Mouse (Mus musculus) cerebellum, adult 18-20 months (tissue): ENCODE data around the gene Ttll2.
"Not testable (repeated sequence)": the region's sequence is repeated elsewhere in the genome, so short reads cannot be mapped to it uniquely, and the experiment has no call there.

ENCODE experiments used
- DNase-seq, 2 experiments: peaks; one replicate each; pipeline ENCODE4 v3.0.0; 2021

Gene Ttll2

GRCm38 (mm10) chr17:7352596-7352995 is at the start of gene Ttll2:
Gene Ttll2 (minus strand): TSS chr17:7352696.
- DNase-seq: not testable (repeated sequence)

GRCm38 (mm10) chr17:7399770-7400169 is 47.3 kb upstream of the Ttll2 start:
- not testable (repeated sequence) for DNase-seq

DNA sequence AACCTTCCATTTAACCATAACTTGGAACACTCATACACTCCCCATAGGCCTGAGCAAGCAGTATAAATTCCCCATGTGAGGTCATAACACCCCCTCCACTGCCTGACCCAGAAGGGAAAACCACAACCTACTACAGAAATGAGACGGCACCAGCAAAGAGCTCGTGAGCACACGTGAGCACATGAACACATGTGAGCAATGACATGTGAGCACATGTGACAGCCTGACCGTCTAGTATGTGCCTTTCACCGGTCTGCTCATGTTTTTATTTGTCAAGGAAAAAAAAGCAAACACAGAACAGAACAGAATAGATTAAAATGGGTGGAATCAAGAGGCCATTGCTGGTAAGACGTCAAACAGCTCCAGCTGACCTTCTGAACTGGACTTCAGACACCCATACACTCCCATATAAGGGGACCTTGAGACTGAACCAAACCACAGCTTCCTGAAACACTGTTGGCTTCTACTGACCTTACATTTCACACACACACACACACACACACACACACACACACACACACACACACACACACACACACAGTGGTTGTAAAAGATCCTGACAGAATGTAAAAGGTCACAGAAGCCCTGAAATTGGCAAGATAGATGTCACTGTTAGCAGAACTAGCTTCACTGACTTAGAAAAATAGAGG is 45.8 kb upstream of the Ttll2 start:
- not testable (repeated sequence) for DNase-seq

DNA sequence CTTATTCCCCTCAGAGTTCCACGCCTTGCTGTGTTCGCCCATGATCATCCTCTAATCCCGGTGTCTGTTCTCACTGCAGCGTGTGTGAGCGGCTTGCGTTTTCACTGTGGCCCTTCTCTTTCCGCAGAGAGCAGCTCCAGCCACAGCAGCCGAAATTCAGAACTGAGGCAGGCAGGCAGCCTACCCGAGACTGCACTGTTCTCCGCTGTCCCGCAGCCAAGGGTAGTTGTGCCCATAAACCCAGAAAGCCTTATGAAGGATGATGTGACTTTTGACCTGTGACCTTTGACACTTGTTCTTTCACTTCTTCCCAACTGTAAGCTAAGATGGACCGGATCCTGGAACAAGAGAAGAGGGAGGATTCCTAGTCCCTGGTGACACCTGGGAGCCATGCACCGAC is 44.6 kb upstream of the Ttll2 start:
- not testable (repeated sequence) for DNase-seq

GRCm38 (mm10) chr17:7396288-7396687 is 43.8 kb upstream of the Ttll2 start:
- DNase-seq: not testable (repeated sequence)

GRCm38 (mm10) chr17:7395671-7396070 is 43.2 kb upstream of the Ttll2 start:
- DNase-seq: not testable (repeated sequence)

DNA sequence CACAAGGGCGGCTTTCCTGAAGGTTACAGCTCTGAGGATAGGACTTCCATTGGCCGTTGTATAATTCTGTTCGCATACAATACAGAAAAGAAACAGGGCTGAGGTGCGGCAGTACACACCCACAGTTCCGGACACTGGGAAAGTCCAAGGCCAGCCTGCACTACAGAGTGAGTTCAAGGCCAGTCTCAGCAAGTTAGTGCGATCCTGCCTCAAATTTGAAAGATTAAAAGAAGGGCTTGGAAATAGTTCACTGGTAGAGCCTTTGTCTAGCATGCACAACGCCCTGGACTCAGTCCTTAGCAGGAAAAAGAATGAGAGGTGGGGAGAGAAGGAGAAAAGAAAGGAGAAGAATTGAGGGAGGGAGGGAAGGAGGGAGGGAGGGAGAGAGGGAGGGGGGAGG is 42.6 kb upstream of the Ttll2 start:
- DNase-seq: not testable (repeated sequence)

DNA sequence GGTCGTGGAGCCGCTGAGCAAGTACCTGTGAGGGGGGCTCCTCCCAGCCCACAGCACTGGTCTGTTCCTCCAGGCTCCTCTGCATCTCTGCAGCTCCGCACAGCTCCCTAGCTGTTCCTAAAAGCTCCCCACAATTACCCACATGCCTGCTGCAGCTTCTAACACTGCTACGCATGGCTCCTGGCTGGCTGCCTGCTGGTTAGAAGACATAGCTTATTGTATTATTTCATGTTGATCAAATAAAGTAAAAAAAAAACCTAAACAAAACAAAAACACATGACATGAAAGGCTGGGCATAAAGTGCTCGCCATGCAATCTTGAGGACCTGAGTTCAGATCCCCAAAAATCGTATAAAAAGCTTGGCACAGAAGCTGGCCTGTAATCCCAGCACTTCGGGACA is 37.4 kb upstream of the Ttll2 start:
- not testable (repeated sequence) for DNase-seq

- not testable (repeated sequence) for DNase-seq
These were observed 36.5 kb upstream of the Ttll2 start for GRCm38 (mm10) chr17:7388958-7389356.

DNA sequence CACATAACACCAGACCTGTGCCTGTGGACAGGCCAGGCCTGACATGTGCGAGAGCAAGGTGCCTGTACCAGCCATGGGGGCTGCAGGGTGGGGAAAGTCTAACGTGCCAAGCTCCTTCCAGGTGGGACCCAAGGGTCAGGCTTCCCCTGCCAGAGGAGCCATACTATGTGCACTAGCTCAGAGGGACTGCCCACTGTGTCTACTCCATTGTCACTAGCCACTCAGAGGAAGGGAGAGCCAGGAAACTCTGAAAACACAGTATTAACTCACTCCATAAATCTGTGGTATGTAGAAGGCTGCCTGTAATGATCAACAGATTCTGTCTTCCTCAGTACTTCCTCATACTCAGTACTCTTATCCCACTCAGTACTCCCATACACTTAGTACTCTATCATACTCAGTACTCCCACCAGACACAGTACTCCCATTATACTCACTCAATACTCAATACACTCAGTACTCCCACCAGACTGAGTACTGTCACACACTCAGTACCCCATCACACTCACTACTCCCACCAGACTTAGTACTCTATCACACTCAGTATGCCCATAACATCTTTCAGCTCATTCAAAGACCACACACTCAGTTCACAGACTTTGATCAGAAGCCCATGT is 36.0 kb upstream of the Ttll2 start:
- DNase-seq: not testable (repeated sequence)

DNA sequence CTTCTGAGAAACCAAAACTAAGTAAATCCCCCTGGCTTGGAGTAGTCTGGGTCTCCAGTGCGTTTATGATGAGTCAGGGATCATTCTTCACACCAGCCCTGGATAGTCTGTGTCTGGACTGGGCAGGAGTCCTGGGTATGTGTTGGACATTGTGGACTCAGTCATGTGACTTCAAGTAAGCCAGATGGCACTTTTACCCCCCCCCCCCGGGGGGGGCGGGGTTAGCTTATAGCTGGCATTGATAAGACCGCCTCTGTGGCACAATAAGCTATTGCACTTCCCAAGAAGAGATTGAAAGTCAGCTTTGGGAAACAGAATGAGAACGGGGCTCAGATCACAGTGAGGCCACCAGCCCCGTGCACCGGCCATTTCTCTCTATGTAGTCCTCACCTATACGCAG is 33.5 kb upstream of the Ttll2 start:
- DNase-seq: not testable (repeated sequence)

DNA sequence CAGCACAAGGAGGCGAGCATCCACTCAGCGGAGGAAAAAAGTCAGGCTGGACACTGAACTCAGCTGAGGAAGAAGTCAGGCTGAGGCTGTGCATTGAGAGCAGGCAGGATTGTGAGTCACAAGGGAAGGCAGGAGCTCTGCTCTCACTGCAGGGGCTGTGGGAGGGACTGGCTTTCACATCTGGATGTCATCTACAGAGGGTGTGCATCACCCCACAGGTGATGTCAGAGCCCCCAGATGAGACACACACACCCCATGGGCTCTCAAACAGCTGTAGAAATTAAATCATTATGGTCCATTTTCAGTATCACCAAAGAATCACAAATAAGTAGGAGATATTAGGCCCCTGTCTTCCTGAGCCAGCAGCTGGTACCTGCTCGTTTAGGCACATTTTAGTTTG is 32.9 kb upstream of the Ttll2 start, which contains the start of gene Unc93a2:
Gene Unc93a2 (minus strand): TSS at position 101 of the 400 bp plus-strand sequence.
- DNase-seq: not testable (repeated sequence)

GRCm38 (mm10) chr17:7383167-7384143 is 31.0 kb upstream of the Ttll2 start:
- DNase-seq: not testable (repeated sequence)

- not testable (repeated sequence) for DNase-seq
These were observed 30.2 kb upstream of the Ttll2 start for GRCm38 (mm10) chr17:7382711-7383110.

DNA sequence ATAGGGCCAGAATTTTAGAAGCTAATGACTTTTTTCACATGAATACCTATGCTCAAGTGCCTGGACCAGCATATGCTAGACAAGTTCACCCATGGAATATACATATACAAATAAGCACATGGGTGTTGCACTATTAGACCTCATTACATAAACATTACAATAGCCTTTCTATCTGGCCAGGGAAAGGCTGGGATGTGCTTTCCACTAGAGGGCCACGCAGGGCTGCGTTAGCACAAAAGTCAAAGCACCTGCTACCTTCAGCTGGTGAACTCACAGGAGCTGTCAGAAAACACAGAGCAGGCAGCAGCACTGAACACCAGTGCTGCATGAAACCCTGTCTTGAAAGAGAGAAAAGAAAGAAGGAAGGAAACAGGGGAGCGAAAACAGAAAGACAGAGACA is 25.4 kb upstream of the Ttll2 start:
- not testable (repeated sequence) for DNase-seq

DNA sequence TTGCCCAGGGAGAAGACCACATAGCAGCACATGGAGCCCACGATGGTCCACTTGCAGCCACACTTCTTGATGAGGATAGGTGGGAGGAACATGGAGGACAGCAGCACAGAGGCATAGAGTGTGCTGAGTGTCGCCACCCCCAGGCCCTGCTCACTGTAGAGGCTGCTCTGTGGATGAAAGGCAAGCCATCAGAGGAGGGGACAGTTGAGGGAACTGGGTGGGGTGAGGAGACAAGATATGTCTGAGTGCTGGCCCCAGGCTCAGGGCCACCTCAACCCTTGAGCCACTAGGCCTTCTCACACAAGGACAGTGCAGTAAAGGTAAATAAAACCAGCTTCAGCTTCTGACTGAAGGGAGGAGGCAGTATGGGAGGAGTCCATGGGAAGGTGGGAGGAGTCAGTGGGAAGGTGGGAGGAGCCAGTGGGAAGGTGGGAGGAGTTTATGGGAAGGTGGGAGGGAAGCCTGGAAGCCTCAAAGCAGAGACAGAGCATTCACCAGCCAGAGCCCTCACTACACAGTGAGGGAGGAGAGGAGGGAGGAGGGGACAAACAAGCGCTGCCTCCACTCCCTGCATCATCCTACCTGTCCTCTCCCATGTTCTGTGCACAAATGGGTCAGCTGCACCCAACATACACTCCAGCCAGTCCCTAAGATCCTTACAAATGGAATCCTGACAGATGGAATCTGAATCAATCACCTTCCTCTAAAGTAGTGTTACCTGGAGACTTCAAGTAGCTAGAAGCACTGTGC is 24.6 kb upstream of the Ttll2 start:
- not testable (repeated sequence) for DNase-seq

- not testable (repeated sequence) for DNase-seq
These were observed 19.4 kb upstream of the Ttll2 start, which contains the start of gene Gm49630 for GRCm38 (mm10) chr17:7371879-7372278. Gene Gm49630 (minus strand): TSS chr17:7371979.

GRCm38 (mm10) chr17:7369401-7369800 is 16.9 kb upstream of the Ttll2 start:
- DNase-seq: not testable (repeated sequence)

DNA sequence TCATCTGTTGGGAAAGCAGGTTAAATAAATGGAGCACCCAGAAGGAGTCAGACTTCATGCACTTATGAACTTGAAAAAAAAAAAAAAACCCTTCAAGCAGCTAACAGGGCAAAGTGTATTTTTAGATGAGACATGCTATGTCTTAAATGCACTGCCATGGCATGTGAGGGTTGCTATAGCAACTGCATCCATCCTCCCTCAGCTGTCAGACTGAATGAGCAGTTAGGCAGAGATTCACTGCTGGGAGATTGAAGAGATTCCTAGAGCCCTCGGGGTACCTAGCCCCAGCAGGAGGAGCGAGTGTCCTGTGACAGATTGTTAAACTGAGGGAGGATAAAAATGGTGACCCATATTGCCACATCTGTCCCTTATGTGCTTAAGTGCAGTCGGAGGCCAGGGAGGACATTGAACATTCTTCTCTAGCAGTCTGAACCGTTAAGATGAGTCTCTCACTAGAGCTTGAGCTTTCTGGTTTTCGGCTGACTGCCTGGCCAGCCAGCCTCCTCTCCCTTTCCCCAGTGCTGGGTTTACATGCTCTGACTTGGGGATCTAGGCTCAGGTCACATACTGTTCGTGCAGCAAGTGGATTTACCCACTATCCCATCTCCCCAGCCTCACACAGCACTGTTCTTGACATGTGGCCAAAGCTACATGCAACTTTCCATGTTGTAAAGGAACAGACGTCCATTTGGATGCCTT is 14.3 kb upstream of the Ttll2 start:
- DNase-seq: not testable (repeated sequence)

DNA sequence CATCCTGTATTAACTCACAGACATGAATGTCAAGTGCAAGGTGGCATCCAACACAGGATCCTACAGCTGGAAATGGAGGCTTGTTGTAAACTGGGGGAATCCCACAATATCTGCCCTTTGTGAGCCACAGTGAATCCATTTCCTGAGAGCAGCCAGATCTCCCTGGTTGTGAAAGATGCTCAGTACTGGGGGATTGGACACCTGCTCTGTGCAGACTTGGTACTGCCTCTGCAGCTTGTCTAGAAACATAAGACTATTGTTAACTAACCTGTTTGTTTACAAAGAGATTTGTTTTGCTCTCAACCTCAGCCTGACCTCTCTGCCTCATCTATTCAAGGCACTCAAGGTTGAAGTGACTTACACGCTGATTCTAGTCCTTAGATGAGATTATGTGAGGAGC is 13.8 kb upstream of the Ttll2 start:
- not testable (repeated sequence) for DNase-seq

GRCm38 (mm10) chr17:7365615-7366014 is 13.1 kb upstream of the Ttll2 start:
- not testable (repeated sequence) for DNase-seq
